Mouse (Mus musculus): ENCODE measurements around the gene Gatc. TPM values are rescaled to one million over a fixed set of nuclear protein-coding genes. Genes with fewer than 3 reads are reported as not detected.

Gatc gene
- polyA plus RNA-seq, 1 experiment from 2014 or later: 20.6 TPM

- Histone ChIP-seq H3K9ac (no peak overlapping the region), H3K27ac (no peak overlapping the region), H3K4me1 (no peaks in the 10 kb centered on the region), H3K36me3 (no peaks in the 10 kb centered on the region), H3K9me3 (replicated peaks) (no peaks in the 10 kb centered on the region), H3K4me3 (no peak overlapping the region), H3K27me3 (replicated peaks) (peaks cover 39% of the 10 kb centered on the region), H3K4me2 (no peak overlapping the region)
- peak; percentile 61; the same call in 1 of the 2 replicates for ATAC-seq
- WGBS (ENCODE audit: insufficient replicate concordance): 6% methylated on average over 12 of the region's 12 CpGs
Observed at GRCm38 (mm10) chr5:115358872-115359271, 17.9 kb upstream of the Gatc start.

GRCm38 (mm10) chr5:115355070-115355469 is 14.1 kb upstream of the Gatc start:
- Histone ChIP-seq H3K27ac (no peak overlapping the region), H3K9ac (no peak overlapping the region), H3K4me2 (no peak overlapping the region), H3K4me1 (no peaks in the 10 kb centered on the region), H3K4me3 (no peak overlapping the region), H3K9me3 (replicated peaks) (no peaks in the 10 kb centered on the region), H3K27me3 (replicated peaks) (peaks cover 11% of the 10 kb centered on the region; the same call in 1 of the 2 replicates), H3K36me3 (no peaks in the 10 kb centered on the region)
- 52% methylated on average over 13 of the region's 13 CpGs for WGBS (ENCODE audit: insufficient replicate concordance)
- ATAC-seq: no peak

GRCm38 (mm10) chr5:115351348-115351747 is 10.4 kb upstream of the Gatc start:
- H3K4me2 ChIP-seq: no peak overlapping the region
- no peaks in the 10 kb centered on the region for H3K9me3 ChIP-seq (replicated peaks)
- H3K27ac ChIP-seq: no peak overlapping the region
- H3K36me3 ChIP-seq: peaks cover 5% of the 10 kb centered on the region
- H3K9ac ChIP-seq: no peak overlapping the region
- ATAC-seq: no peak
- no peak overlapping the region for H3K4me3 ChIP-seq
- WGBS (ENCODE audit: insufficient replicate concordance): 74% methylated on average over 5 of the region's 5 CpGs
- H3K4me1 ChIP-seq: peaks cover 20% of the 10 kb centered on the region
- H3K27me3 ChIP-seq (replicated peaks): peaks cover 10% of the 10 kb centered on the region; the same call in 1 of the 2 replicates

GRCm38 (mm10) chr5:115349225-115349555 is 8.2 kb upstream of the Gatc start:
- peak overlapping the region; percentile 90 for H3K9ac ChIP-seq
- 2% methylated on average over 18 of the region's 18 CpGs for WGBS (ENCODE audit: insufficient replicate concordance)
- H3K36me3 ChIP-seq: peaks cover 26% of the 10 kb centered on the region
- H3K27me3 ChIP-seq (replicated peaks): no peaks in the 10 kb centered on the region
- peak overlapping the region; percentile 95 for H3K4me3 ChIP-seq
- H3K9me3 ChIP-seq (replicated peaks): no peaks in the 10 kb centered on the region
- peaks cover 20% of the 10 kb centered on the region for H3K4me1 ChIP-seq
- peak overlapping the region; percentile 83 for H3K4me2 ChIP-seq
- peak; percentile 64 for ATAC-seq
- peak overlapping the region; percentile 83 for H3K27ac ChIP-seq

- H3K36me3 ChIP-seq: peaks cover 31% of the 10 kb centered on the region
- H3K9ac ChIP-seq: peak within 1 kb of the TSS; percentile 90
- H3K4me1 ChIP-seq: peaks cover 20% of the 10 kb centered on the region
- H3K27ac ChIP-seq: peak within 1 kb of the TSS; percentile 83
- H3K27me3 ChIP-seq (replicated peaks): no peaks in the 10 kb centered on the region
- H3K9me3 ChIP-seq (replicated peaks): no peaks in the 10 kb centered on the region
- H3K4me3 ChIP-seq: peak within 1 kb of the TSS; percentile 95
- WGBS (ENCODE audit: insufficient replicate concordance): under 1% methylated on average over 62 of the region's 74 CpGs
- ATAC-seq: peak; percentile 92
- H3K4me2 ChIP-seq: peak within 1 kb of the TSS; percentile 92
Observed at GRCm38 (mm10) chr5:115348546-115349224, 7.7 kb upstream of the Gatc start, which contains the start of gene Cox6a1. TSS of gene Cox6a1 (minus strand) at chr5:115348981.

- Histone ChIP-seq H3K27me3 (replicated peaks) (no peaks in the 10 kb centered on the region), H3K4me2 (peak overlapping the region; percentile 92), H3K9ac (peak overlapping the region; percentile 90), H3K27ac (peak overlapping the region; percentile 79), H3K4me1 (peaks cover 23% of the 10 kb centered on the region), H3K9me3 (replicated peaks) (no peaks in the 10 kb centered on the region), H3K4me3 (peak overlapping the region; percentile 95), H3K36me3 (peaks cover 42% of the 10 kb centered on the region)
- ATAC-seq: peak; percentile 67
- WGBS (ENCODE audit: insufficient replicate concordance): under 1% methylated on average over 5 of the region's 5 CpGs
Observed at GRCm38 (mm10) chr5:115347564-115347963, 6.6 kb upstream of the Gatc start.

GRCm38 (mm10) chr5:115341314-115342165 is 562 bp upstream of the Gatc start:
- Histone ChIP-seq H3K4me3 (peak overlapping the region; percentile 91), H3K27ac (peak overlapping the region; percentile 91), H3K27me3 (replicated peaks) (no peaks in the 10 kb centered on the region), H3K9ac (peak overlapping the region; percentile 93), H3K9me3 (replicated peaks) (no peaks in the 10 kb centered on the region), H3K36me3 (peaks cover 66% of the 10 kb centered on the region), H3K4me2 (peak overlapping the region; percentile 85), H3K4me1 (peaks cover 48% of the 10 kb centered on the region)
- WGBS (ENCODE audit: insufficient replicate concordance): 7% methylated on average over 36 of the region's 36 CpGs
- ATAC-seq: peak; percentile 63

GRCm38 (mm10) chr5:115340007-115340406 is 971 bp downstream of the Gatc start:
- 12% methylated on average over 7 of the region's 7 CpGs for WGBS (ENCODE audit: insufficient replicate concordance)
- Histone ChIP-seq H3K36me3 (peaks cover 66% of the 10 kb centered on the region), H3K9ac (peak overlapping the region; percentile 93), H3K4me2 (peak overlapping the region; percentile 85), H3K9me3 (replicated peaks) (no peaks in the 10 kb centered on the region), H3K27ac (0 out of 2 replicates have a peak overlapping the region, but pooled peaks have one; percentile 0), H3K4me3 (peak overlapping the region; percentile 91), H3K27me3 (replicated peaks) (no peaks in the 10 kb centered on the region), H3K4me1 (peaks cover 53% of the 10 kb centered on the region)
- ATAC-seq: no peak

GRCm38 (mm10) chr5:115333626-115334025 is 7.4 kb downstream of the Gatc start:
- Histone ChIP-seq H3K9ac (peak overlapping the region; percentile 57), H3K4me1 (peaks cover 88% of the 10 kb centered on the region), H3K4me2 (peak overlapping the region; percentile 60), H3K4me3 (peak overlapping the region; percentile 30), H3K36me3 (peaks cover 98% of the 10 kb centered on the region), H3K27me3 (replicated peaks) (no peaks in the 10 kb centered on the region), H3K27ac (peak overlapping the region; percentile 92), H3K9me3 (replicated peaks) (no peaks in the 10 kb centered on the region)
- peak; percentile 98 for ATAC-seq
- 15% methylated on average over 3 of the region's 3 CpGs for WGBS (ENCODE audit: insufficient replicate concordance)

GRCm38 (mm10) chr5:115330955-115331354 is 10.0 kb downstream of the Gatc start:
- Histone ChIP-seq H3K9me3 (replicated peaks) (no peaks in the 10 kb centered on the region), H3K27ac (peak overlapping the region; percentile 92), H3K4me1 (peaks cover 79% of the 10 kb centered on the region), H3K4me3 (0 out of 2 replicates have a peak overlapping the region, but pooled peaks have one; percentile 6), H3K27me3 (replicated peaks) (no peaks in the 10 kb centered on the region), H3K4me2 (peak overlapping the region; percentile 87; the same call in 1 of the 2 replicates), H3K36me3 (peaks cover 73% of the 10 kb centered on the region), H3K9ac (0 out of 2 replicates have a peak overlapping the region, but pooled peaks have one; percentile 18)
- ATAC-seq: no peak
- WGBS (ENCODE audit: insufficient replicate concordance): 77% methylated on average over 9 of the region's 9 CpGs

- Histone ChIP-seq H3K4me1 (peaks cover 67% of the 10 kb centered on the region), H3K9ac (peak overlapping the region; percentile 94), H3K36me3 (peaks cover 42% of the 10 kb centered on the region), H3K4me2 (peak overlapping the region; percentile 87), H3K4me3 (peak overlapping the region; percentile 90), H3K27ac (peak overlapping the region; percentile 96), H3K9me3 (replicated peaks) (no peaks in the 10 kb centered on the region), H3K27me3 (replicated peaks) (no peaks in the 10 kb centered on the region)
- ATAC-seq: peak; percentile 22; the same call in 1 of the 2 replicates
- 1% methylated on average over 53 of the region's 55 CpGs for WGBS (ENCODE audit: insufficient replicate concordance)
Observed at GRCm38 (mm10) chr5:115327610-115328548, 13.1 kb downstream of the Gatc start.
